Mouse (Mus musculus): ENCODE measurements at regions not wholly inside any gene's neighbourhood (a gene's known extent, or its start where the extent isn't known, plus 50 kb on each side); places are given as distances from the start of the nearest gene placed in this dataset.

- Histone ChIP-seq H3K4me3 (ENCODE audit: control insufficient read depth in 1 of 2, insufficient read depth in 1 of 2, low read depth in 2 of 2, low read length in 2 of 2) (no peak overlapping the region), H3K36me3 (ENCODE audit: control insufficient read depth in 1 of 2, insufficient read depth in 2 of 2, low read length in 2 of 2) (no peaks in the 10 kb centered on the region), H3K79me2 (ENCODE audit: control insufficient read depth, insufficient read depth, low read length, poor library complexity) (no peaks in the 10 kb centered on the region), H3K9ac (ENCODE audit: control insufficient read depth, low read depth, low read length, poor library complexity, severe bottlenecking) (no peak overlapping the region), H3K9me3 (replicated peaks; ENCODE audit: insufficient read depth, low read length) (no peaks in the 10 kb centered on the region), H3K27ac (ENCODE audit: control insufficient read depth, low read depth, low read length) (no peak overlapping the region), H3K4me1 (ENCODE audit: control insufficient read depth in 1 of 2, insufficient read depth in 2 of 2, low read length in 2 of 2) (no peaks in the 10 kb centered on the region), H3K27me3 (ENCODE audit: control insufficient read depth in 1 of 2, insufficient read depth in 2 of 2, low read length in 2 of 2) (no peaks in the 10 kb centered on the region)
- no peak for DNase-seq (ENCODE audit: low read depth, low spot score)
- TF ChIP-seq MXI1 (IDR thresholded peaks at IDR 0.05; ENCODE audit: low read depth, low read length) (no peak), JUND (IDR thresholded peaks at IDR 0.05; ENCODE audit: low read depth, low read length) (no peak), RCOR1 (IDR thresholded peaks at IDR 0.05; ENCODE audit: low read depth, low read length) (no peak), E2F4 (IDR thresholded peaks at IDR 0.05; ENCODE audit: borderline replicate concordance, low read depth, low read length) (no peak), SIN3A (IDR thresholded peaks at IDR 0.05; ENCODE audit: low read length) (no peak), MAFK (IDR thresholded peaks at IDR 0.05; ENCODE audit: borderline replicate concordance, low read depth, low read length) (no peak), KAT2A (conservative IDR thresholded peaks at IDR 0.05; ENCODE audit: low read depth, low read length) (no peak)
Observed at GRCm38 (mm10) chr11:48418066-48418756, 381.9 kb upstream of the Rack1 start.

GRCm38 (mm10) chr11:48417615-48418014, 382.5 kb upstream of the Rack1 start:
- Histone ChIP-seq H3K27ac (ENCODE audit: control insufficient read depth, low read depth, low read length) (no peak overlapping the region), H3K4me1 (ENCODE audit: control insufficient read depth in 1 of 2, insufficient read depth in 2 of 2, low read length in 2 of 2) (no peaks in the 10 kb centered on the region), H3K4me3 (ENCODE audit: control insufficient read depth in 1 of 2, insufficient read depth in 1 of 2, low read depth in 2 of 2, low read length in 2 of 2) (no peak overlapping the region), H3K36me3 (ENCODE audit: control insufficient read depth in 1 of 2, insufficient read depth in 2 of 2, low read length in 2 of 2) (no peaks in the 10 kb centered on the region), H3K9me3 (replicated peaks; ENCODE audit: insufficient read depth, low read length) (no peaks in the 10 kb centered on the region), H3K27me3 (ENCODE audit: control insufficient read depth in 1 of 2, insufficient read depth in 2 of 2, low read length in 2 of 2) (no peaks in the 10 kb centered on the region), H3K9ac (ENCODE audit: control insufficient read depth, low read depth, low read length, poor library complexity, severe bottlenecking) (no peak overlapping the region), H3K79me2 (ENCODE audit: control insufficient read depth, insufficient read depth, low read length, poor library complexity) (no peaks in the 10 kb centered on the region)
- no peak for TF ChIP-seq GATA1 (IDR thresholded peaks at IDR 0.05; ENCODE audit: low read depth, low read length)
- TF ChIP-seq CHD2 (IDR thresholded peaks at IDR 0.05; ENCODE audit: low read length), result no peak
- TF ChIP-seq MAZ (IDR thresholded peaks at IDR 0.05; ENCODE audit: low read depth, low read length), result no peak
- no peak for TF ChIP-seq CHD1 (IDR thresholded peaks at IDR 0.05; ENCODE audit: low read depth, low read length)
- TF ChIP-seq BHLHE40 (IDR thresholded peaks at IDR 0.05; ENCODE audit: borderline replicate concordance, low read depth, low read length), result no peak
- TF ChIP-seq CTCF (IDR thresholded peaks at IDR 0.05 in 2 of 3, conservative IDR thresholded peaks at IDR 0.05 in 1 of 3; ENCODE audit: control insufficient read depth in 1 of 3, insufficient read depth in 1 of 3, low read depth in 2 of 3, low read length in 3 of 3, poor library complexity in 1 of 3, severe bottlenecking in 1 of 3), result no peak
- TF ChIP-seq ZC3H11A (IDR thresholded peaks at IDR 0.05; ENCODE audit: low read depth, low read length), result no peak
- no peak for DNase-seq (ENCODE audit: low read depth, low spot score)

- Histone ChIP-seq H3K9me3 (replicated peaks; ENCODE audit: insufficient read depth, low read length) (no peaks in the 10 kb centered on the region), H3K27ac (ENCODE audit: control insufficient read depth, low read depth, low read length) (no peak overlapping the region), H3K4me1 (ENCODE audit: control insufficient read depth in 1 of 2, insufficient read depth in 2 of 2, low read length in 2 of 2) (no peaks in the 10 kb centered on the region), H3K4me3 (ENCODE audit: control insufficient read depth in 1 of 2, insufficient read depth in 1 of 2, low read depth in 2 of 2, low read length in 2 of 2) (no peak overlapping the region), H3K9ac (ENCODE audit: control insufficient read depth, low read depth, low read length, poor library complexity, severe bottlenecking) (no peak overlapping the region), H3K36me3 (ENCODE audit: control insufficient read depth in 1 of 2, insufficient read depth in 2 of 2, low read length in 2 of 2) (no peaks in the 10 kb centered on the region), H3K79me2 (ENCODE audit: control insufficient read depth, insufficient read depth, low read length, poor library complexity) (no peaks in the 10 kb centered on the region), H3K27me3 (ENCODE audit: control insufficient read depth in 1 of 2, insufficient read depth in 2 of 2, low read length in 2 of 2) (no peaks in the 10 kb centered on the region)
- TF ChIP-seq CHD1 (IDR thresholded peaks at IDR 0.05; ENCODE audit: low read depth, low read length), result no peak
- no peak for TF ChIP-seq POLR2AphosphoS2 (IDR thresholded peaks at IDR 0.05; ENCODE audit: low read length)
- TF ChIP-seq SIN3A (IDR thresholded peaks at IDR 0.05; ENCODE audit: low read length), result no peak
- no peak for TF ChIP-seq MYC (IDR thresholded peaks at IDR 0.05; ENCODE audit: low read depth, low read length)
- TF ChIP-seq MAFK (IDR thresholded peaks at IDR 0.05; ENCODE audit: borderline replicate concordance, low read depth, low read length), result no peak
- TF ChIP-seq ZMIZ1 (IDR thresholded peaks at IDR 0.05; ENCODE audit: low read depth, low read length), result no peak
- TF ChIP-seq CTCF (IDR thresholded peaks at IDR 0.05 in 2 of 3, conservative IDR thresholded peaks at IDR 0.05 in 1 of 3; ENCODE audit: control insufficient read depth in 1 of 3, insufficient read depth in 1 of 3, low read depth in 2 of 3, low read length in 3 of 3, poor library complexity in 1 of 3, severe bottlenecking in 1 of 3), result no peak
- TF ChIP-seq TBP (IDR thresholded peaks at IDR 0.05; ENCODE audit: low read depth, low read length), result no peak
- TF ChIP-seq MXI1 (IDR thresholded peaks at IDR 0.05; ENCODE audit: low read depth, low read length), result no peak
- no peak for TF ChIP-seq ZNF384 (IDR thresholded peaks at IDR 0.05; ENCODE audit: low read depth, low read length)
- TF ChIP-seq MAZ (IDR thresholded peaks at IDR 0.05; ENCODE audit: low read depth, low read length), result no peak
- no peak for TF ChIP-seq EP300 (IDR thresholded peaks at IDR 0.05; ENCODE audit: low read depth in 1 of 2, low read length in 2 of 2)
- no peak for TF ChIP-seq CHD2 (IDR thresholded peaks at IDR 0.05; ENCODE audit: low read length)
- TF ChIP-seq NELFE (IDR thresholded peaks at IDR 0.05; ENCODE audit: low read depth, low read length), result no peak
- no peak for TF ChIP-seq ETS1 (IDR thresholded peaks at IDR 0.05; ENCODE audit: low read depth, low read length)
- no peak for TF ChIP-seq ZKSCAN1 (IDR thresholded peaks at IDR 0.05; ENCODE audit: low read depth, low read length)
- DNase-seq (ENCODE audit: low read depth, low spot score), result no peak
Observed at GRCm38 (mm10) chr11:48398032-48398431, 402.1 kb upstream of the Rack1 start.
